Mouse (Mus musculus) liver, embryonic 14.5 days (tissue): ENCODE results near the gene Smyd1.

ENCODE experiments used
- CTCF ChIP-seq: IDR thresholded peaks from 2 replicates; pipeline ENCODE4 v1.5.1; 2016; ENCODE audit warnings: antibody characterized with exemption, low read depth, control low read depth
- EP300 ChIP-seq: IDR thresholded peaks from 2 replicates; pipeline ENCODE4 v1.6.1; 2016; ENCODE audit warnings: antibody characterized with exemption, low read depth

DNA sequence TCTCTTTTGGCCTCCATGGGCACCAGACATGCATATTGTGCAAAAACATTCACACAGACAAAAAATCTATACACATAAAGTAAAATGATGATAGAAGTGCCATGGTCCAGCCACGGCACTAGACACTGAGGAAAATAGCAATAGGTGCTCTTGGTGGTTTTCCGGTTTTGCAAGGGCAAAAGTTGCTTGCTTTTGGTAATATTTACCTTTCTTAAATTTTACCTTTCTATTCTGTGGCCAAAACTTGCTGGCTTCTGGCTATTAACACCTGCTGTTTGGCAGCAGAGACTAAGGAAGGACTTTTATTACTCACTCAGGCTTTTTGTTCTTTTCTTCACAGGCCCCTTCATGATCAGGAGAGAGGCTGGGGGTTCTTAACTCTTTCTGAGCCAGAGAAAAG is 131.5 kb downstream of the Smyd1 start:
- TF ChIP-seq CTCF (no peak), EP300 (no peak)
